33 mouse cellular contexts compared by ENCODE assay signal in genomic region chr14:15971306-15971705, GRCm38 (mm10).
"Had no signal": no experiment of that assay in that cellular context is flagged by ENCODE, and none has a peak within 500 bp of the region (broad histone marks: within the 10 kb centered on the region; RNA-seq: fewer than 3 reads in every experiment).

No protein-coding gene starts in this region.

- H3K27ac ChIP-seq: heart, adult 2 months; heart, embryonic 10.5 days; heart, embryonic 13.5 days; heart, embryonic 15.5 days; hindbrain, embryonic 15.5 days; hindbrain, postnatal 0 days; intestine, embryonic 15.5 days; kidney, embryonic 15.5 days; kidney, postnatal 0 days; layer of hippocampus, adult 2 months; left cerebral cortex, adult 2 months had no signal

- ATAC-seq: hindbrain, postnatal 0 days; inflammation-experienced regulatory T-cells, adult 6 months; intestine, embryonic 15.5 days; intestine, embryonic 16.5 days; intestine, postnatal 0 days had no signal

- H3K4me2 ChIP-seq: heart, embryonic 11.5 days; heart, embryonic 12.5 days; heart, embryonic 13.5 days; heart, embryonic 15.5 days; hindbrain, embryonic 15.5 days; intestine, embryonic 15.5 days; kidney, embryonic 15.5 days had no signal

- H3K4me3 ChIP-seq: heart, adult 2 months; heart, embryonic 10.5 days; heart, embryonic 12.5 days; heart, embryonic 13.5 days; heart, embryonic 15.5 days; hindbrain, embryonic 15.5 days; intestine, embryonic 15.5 days; kidney, embryonic 15.5 days; layer of hippocampus, adult 2 months; left cerebral cortex, adult 2 months had no signal

- DNase-seq: heart, adult 18-20 months; heart, adult 2 months; heart, postnatal 10 days; heart, postnatal 14 days; heart, postnatal 36 days; heart, postnatal 4 days; kidney, adult 11 months; kidney, adult 18-20 months; kidney, adult 2 months; kidney, adult 8-10 months; kidney, adult 9 months; kidney, postnatal 10 days; kidney, postnatal 14 days; kidney, postnatal 25 days; kidney, postnatal 36 days; kidney, postnatal 4 days; layer of hippocampus, adult 9-11 months; layer of hippocampus, postnatal 36 days had no signal

- H3K4me1 ChIP-seq: heart, embryonic 10.5 days; heart, embryonic 12.5 days; heart, embryonic 13.5 days; heart, embryonic 15.5 days; hindbrain, embryonic 15.5 days; intestine, embryonic 15.5 days; kidney, embryonic 15.5 days had no signal

- H3K9ac ChIP-seq: heart, embryonic 12.5 days; heart, embryonic 13.5 days; heart, embryonic 15.5 days; hindbrain, embryonic 15.5 days; intestine, embryonic 15.5 days; kidney, embryonic 15.5 days had no signal

- H3K9me3 ChIP-seq: heart, embryonic 10.5 days; heart, embryonic 12.5 days; heart, embryonic 13.5 days; heart, embryonic 15.5 days; hindbrain, embryonic 15.5 days; intestine, embryonic 15.5 days; kidney, embryonic 15.5 days had no signal

- H3K36me3 ChIP-seq: heart, embryonic 10.5 days; heart, embryonic 12.5 days; heart, embryonic 13.5 days; heart, embryonic 15.5 days; hindbrain, embryonic 15.5 days; intestine, embryonic 15.5 days; kidney, embryonic 15.5 days had no signal

- H3K27me3 ChIP-seq: heart, embryonic 12.5 days; heart, embryonic 13.5 days; heart, embryonic 15.5 days; hindbrain, embryonic 15.5 days; intestine, embryonic 15.5 days; kidney, embryonic 15.5 days had no signal
